Mouse (Mus musculus): ENCODE results near the gene Trpc4ap.

GRCm38 (mm10) chr2:155703630-155704029 is 11.4 kb upstream of the Trpc4ap start:
- TF ChIP-seq EP300 (IDR thresholded peaks at IDR 0.05; ENCODE audit: insufficient read depth, low read depth, low read length) (no peak), CTCF (IDR thresholded peaks at IDR 0.05; ENCODE audit: low read depth, low read length) (no peak), POLR2A (IDR thresholded peaks at IDR 0.05; ENCODE audit: insufficient read depth, low read length) (no peak)

Measured in ES-Bruce4 (cell line).